Mouse (Mus musculus): ENCODE results near the gene Gabra4. TPM values are rescaled to one million over a fixed set of nuclear protein-coding genes. Genes with fewer than 3 reads are reported as not detected.
"Not testable (repeated sequence)": the region's sequence is repeated elsewhere in the genome, so short reads cannot be mapped to it uniquely, and the experiment has no call there.

Gene Gabra4
- not detected for polyA plus RNA-seq (2017; shearing (Covaris generic))

- ATAC-seq, result no peak
Observed at GRCm38 (mm10) chr5:71658115-71658497, at the start of gene Gabra4. Gene Gabra4, minus strand, starts transcription at chr5:71658308.

- no peak for ATAC-seq
Observed at GRCm38 (mm10) chr5:71701273-71701614, 43.1 kb upstream of the Gabra4 start.

GRCm38 (mm10) chr5:71700468-71701272 lies 42.6 kb upstream of the Gabra4 start:
- no peak for ATAC-seq

GRCm38 (mm10) chr5:71699696-71700467 lies 41.8 kb upstream of the Gabra4 start:
- no peak for ATAC-seq

GRCm38 (mm10) chr5:71665593-71665992 lies 7.5 kb upstream of the Gabra4 start:
- no peak for ATAC-seq

- no peak for ATAC-seq
Observed at GRCm38 (mm10) chr5:71657482-71658114, 510 bp downstream of the Gabra4 start, which contains the start of gene Gabrb1. Gene Gabrb1, plus strand, starts transcription at chr5:71658113.

GRCm38 (mm10) chr5:71656771-71657170 lies 1.3 kb downstream of the Gabra4 start:
- no peak for ATAC-seq

- ATAC-seq, result no peak
Observed at GRCm38 (mm10) chr5:71654056-71654455, 4.1 kb downstream of the Gabra4 start.

GRCm38 (mm10) chr5:71648108-71648507 lies 10.0 kb downstream of the Gabra4 start:
- no peak for ATAC-seq

- no peak for ATAC-seq
Observed at GRCm38 (mm10) chr5:71639804-71640203, 18.3 kb downstream of the Gabra4 start.

- ATAC-seq, result no peak
Observed at GRCm38 (mm10) chr5:71627820-71628219, 30.3 kb downstream of the Gabra4 start.

- ATAC-seq, result no peak
Observed at GRCm38 (mm10) chr5:71616734-71617133, 41.4 kb downstream of the Gabra4 start.

GRCm38 (mm10) chr5:71614311-71614710 lies 43.8 kb downstream of the Gabra4 start:
- ATAC-seq, result no peak

- no peak for ATAC-seq
Observed at GRCm38 (mm10) chr5:71608735-71609134, 49.4 kb downstream of the Gabra4 start.

GRCm38 (mm10) chr5:71606907-71607306 lies 51.2 kb downstream of the Gabra4 start:
- no peak for ATAC-seq

GRCm38 (mm10) chr5:71604128-71604690 lies 53.9 kb downstream of the Gabra4 start:
- ATAC-seq, result no peak

GRCm38 (mm10) chr5:71595321-71595720 lies 62.8 kb downstream of the Gabra4 start:
- no peak for ATAC-seq

GRCm38 (mm10) chr5:71593745-71594255 lies 64.3 kb downstream of the Gabra4 start:
- no peak for ATAC-seq

- ATAC-seq, result no peak
Observed at GRCm38 (mm10) chr5:71571646-71572237, 86.4 kb downstream of the Gabra4 start.

- ATAC-seq, result no peak
Observed at GRCm38 (mm10) chr5:71548079-71548478, 110.0 kb downstream of the Gabra4 start, which contains the start of gene Cox7b2. Gene Cox7b2, minus strand, starts transcription at chr5:71548205.

- ATAC-seq, result no peak
Observed at GRCm38 (mm10) chr5:71545554-71545953, 112.6 kb downstream of the Gabra4 start.

GRCm38 (mm10) chr5:71525486-71525885 lies 132.6 kb downstream of the Gabra4 start:
- ATAC-seq, result not testable (repeated sequence)

All from activated CD4-positive, CD25-positive, alpha-beta regulatory T cell, adult 4 months (primary cell).